Mouse (Mus musculus): ENCODE results near the gene Foxj1.

The Foxj1 gene

GRCm38 (mm10) chr11:116342069-116342791 lies 7.0 kb upstream of the Foxj1 start:
- DNase-seq (ENCODE audit: inconsistent ontology term) = no peak

- DNase-seq (ENCODE audit: inconsistent ontology term) = no peak
Measured at GRCm38 (mm10) chr11:116337531-116337930, 2.3 kb upstream of the Foxj1 start.

- DNase-seq (ENCODE audit: inconsistent ontology term) = no peak
Measured at GRCm38 (mm10) chr11:116337000-116337399, 1.8 kb upstream of the Foxj1 start.

- DNase-seq (ENCODE audit: inconsistent ontology term) = no peak
Measured at GRCm38 (mm10) chr11:116336393-116336792, 1.2 kb upstream of the Foxj1 start.

GRCm38 (mm10) chr11:116334417-116334782 lies 799 bp downstream of the Foxj1 start:
- DNase-seq (ENCODE audit: inconsistent ontology term) = peak; percentile 20

- DNase-seq (ENCODE audit: inconsistent ontology term) = peak; percentile 74
Measured at GRCm38 (mm10) chr11:116333526-116334416, 1.4 kb downstream of the Foxj1 start.

GRCm38 (mm10) chr11:116332983-116333270 lies 2.3 kb downstream of the Foxj1 start:
- no peak for DNase-seq (ENCODE audit: inconsistent ontology term)

- DNase-seq (ENCODE audit: inconsistent ontology term) = peak; percentile 91
Measured at GRCm38 (mm10) chr11:116332232-116332982, 2.8 kb downstream of the Foxj1 start.

GRCm38 (mm10) chr11:116330211-116330518 lies 5.0 kb downstream of the Foxj1 start:
- DNase-seq (ENCODE audit: inconsistent ontology term) = peak; percentile 85

- peak; percentile 95 for DNase-seq (ENCODE audit: inconsistent ontology term)
Measured at GRCm38 (mm10) chr11:116329314-116330210, 5.6 kb downstream of the Foxj1 start.

- DNase-seq (ENCODE audit: inconsistent ontology term) = no peak
Measured at GRCm38 (mm10) chr11:116326963-116327603, 8.1 kb downstream of the Foxj1 start.

GRCm38 (mm10) chr11:116318719-116319659 lies 16.2 kb downstream of the Foxj1 start:
- peak; percentile 94 for DNase-seq (ENCODE audit: inconsistent ontology term)

- no peak for DNase-seq (ENCODE audit: inconsistent ontology term)
Measured at GRCm38 (mm10) chr11:116312359-116312758, 22.8 kb downstream of the Foxj1 start.

GRCm38 (mm10) chr11:116311169-116311568 lies 24.0 kb downstream of the Foxj1 start:
- DNase-seq (ENCODE audit: inconsistent ontology term) = no peak

GRCm38 (mm10) chr11:116309601-116310000 lies 25.6 kb downstream of the Foxj1 start:
- no peak for DNase-seq (ENCODE audit: inconsistent ontology term)

- no peak for DNase-seq (ENCODE audit: inconsistent ontology term)
Measured at GRCm38 (mm10) chr11:116307762-116308531, 27.3 kb downstream of the Foxj1 start.

- no peak for DNase-seq (ENCODE audit: inconsistent ontology term)
Measured at GRCm38 (mm10) chr11:116307019-116307725, 28.0 kb downstream of the Foxj1 start, which contains the start of gene Exoc7. TSS of gene Exoc7 (minus strand) at chr11:116307233.

Measured in Muller cell, postnatal 12 days (primary cell).